ENCODE assay signal across 17 mouse cellular contexts in genomic region chr6:86736830-86737229, GRCm38 (mm10).
"Had no signal": no experiment of that assay in that cellular context is flagged by ENCODE, and none has a peak within 500 bp of the region (broad histone marks: within the 10 kb centered on the region; RNA-seq: fewer than 3 reads in every experiment).

No protein-coding gene starts in this region.

- H3K27me3 ChIP-seq: kidney, embryonic 15.5 days; limb, embryonic 12.5 days; liver, embryonic 13.5 days; lung, embryonic 15.5 days; megakaryocyte, embryonic 14.5 days; midbrain, embryonic 12.5 days; neural tube, embryonic 15.5 days had no signal

- H3K27ac ChIP-seq: kidney, embryonic 15.5 days; limb, embryonic 12.5 days; liver, embryonic 13.5 days; lung, embryonic 15.5 days; macrophage; midbrain, embryonic 12.5 days; neural tube, embryonic 15.5 days had no signal

- H3K9me3 ChIP-seq: kidney, embryonic 15.5 days; liver, embryonic 13.5 days; lung, embryonic 15.5 days; midbrain, embryonic 12.5 days; neural tube, embryonic 15.5 days had no signal

- H3K36me3 ChIP-seq: kidney, embryonic 15.5 days; limb, embryonic 12.5 days; midbrain, embryonic 12.5 days; neural tube, embryonic 15.5 days had no signal

- H3K4me3 ChIP-seq: kidney, embryonic 15.5 days; limb, embryonic 12.5 days; liver, embryonic 13.5 days; lung, embryonic 15.5 days; midbrain, embryonic 12.5 days; myocyte; neural tube, embryonic 15.5 days had no signal

- DNase-seq: kidney, postnatal 25 days; liver; liver, embryonic 13.5 days; liver, postnatal 0 days; lung, postnatal 14 days; right cerebral cortex, adult 18-20 months; right cerebral cortex, postnatal 25 days; thymus, postnatal 36 days had no signal

- ATAC-seq: liver, postnatal 0 days; midbrain, embryonic 16.5 days had no signal
